In the genomic region with DNA sequence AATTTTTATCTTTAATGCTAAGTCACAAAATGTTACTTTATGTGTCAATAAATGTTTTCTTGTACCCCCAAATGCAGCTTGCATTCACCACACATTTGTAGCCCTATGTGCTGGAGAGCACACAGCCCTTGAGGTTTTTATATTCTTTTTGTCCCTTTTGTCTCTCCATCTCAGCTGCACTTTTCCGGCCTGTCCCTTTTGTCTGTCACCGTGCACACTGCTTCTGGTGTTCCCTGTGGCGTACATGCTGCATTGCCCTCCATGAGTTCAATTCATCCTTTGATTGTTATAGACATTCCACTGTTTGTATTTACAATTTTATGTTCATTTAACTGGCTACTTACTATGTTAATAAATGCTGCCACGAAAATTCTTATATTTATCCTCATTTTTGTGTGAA, we compare ENCODE assay signal across 22 mouse cellular contexts.
DNase-seq lines count a peak whose midpoint lies in the region; ATAC-seq lines count a peak whose summit lies in the region.
"Had no signal": no experiment of that assay in that cellular context is flagged by ENCODE, and none has a peak within 500 bp of the region (broad histone marks: within the 10 kb centered on the region; RNA-seq: fewer than 3 reads in every experiment).

No protein-coding gene starts in this region.

- no peaks in the 10 kb centered on the region for H3K36me3 ChIP-seq in hindbrain, embryonic 11.5 days (ENCODE audit: control insufficient read depth, insufficient read depth, low read length)
- no peaks in the 10 kb centered on the region for H3K36me3 ChIP-seq in hindbrain, embryonic 16.5 days (ENCODE audit: control insufficient read depth, insufficient read depth, low read length)
- peaks cover 10% of the 10 kb centered on the region; the same call in 1 of the 2 replicates for H3K36me3 ChIP-seq in neural tube, embryonic 12.5 days
- no peaks in the 10 kb centered on the region for H3K36me3 ChIP-seq in neural tube, embryonic 15.5 days
- H3K36me3 ChIP-seq in forebrain, embryonic 14.5 days (ENCODE audit: control insufficient read depth, insufficient read depth, low read length): 0 out of 2 replicates have a peak, but pooled peaks cover 2% of the 10 kb centered on the region
- H3K36me3 ChIP-seq: heart, embryonic 12.5 days; heart, embryonic 15.5 days had no signal

- no peaks in the 10 kb centered on the region for H3K4me1 ChIP-seq in hindbrain, embryonic 11.5 days (replicated peaks; ENCODE audit: control insufficient read depth, insufficient read depth, low read length)
- no peaks in the 10 kb centered on the region for H3K4me1 ChIP-seq in hindbrain, embryonic 16.5 days (ENCODE audit: control insufficient read depth, insufficient read depth, low read depth, low read length)
- H3K4me1 ChIP-seq in neural tube, embryonic 12.5 days: no peaks in the 10 kb centered on the region
- H3K4me1 ChIP-seq in neural tube, embryonic 15.5 days: no peaks in the 10 kb centered on the region
- no peaks in the 10 kb centered on the region for H3K4me1 ChIP-seq in forebrain, embryonic 14.5 days (ENCODE audit: control insufficient read depth, insufficient read depth, low read length)
- H3K4me1 ChIP-seq: heart, embryonic 12.5 days; heart, embryonic 15.5 days; hindbrain, embryonic 10.5 days had no signal

- no peaks in the 10 kb centered on the region for H3K27me3 ChIP-seq in hindbrain, embryonic 11.5 days (ENCODE audit: control insufficient read depth, insufficient read depth, low read length)
- H3K27me3 ChIP-seq in hindbrain, embryonic 16.5 days (replicated peaks; ENCODE audit: control insufficient read depth, insufficient read depth, low read length): no peaks in the 10 kb centered on the region
- no peaks in the 10 kb centered on the region for H3K27me3 ChIP-seq in neural tube, embryonic 12.5 days (replicated peaks)
- no peaks in the 10 kb centered on the region for H3K27me3 ChIP-seq in neural tube, embryonic 15.5 days (replicated peaks)
- H3K27me3 ChIP-seq in forebrain, embryonic 14.5 days (replicated peaks; ENCODE audit: control insufficient read depth, insufficient read depth, low read length): no peaks in the 10 kb centered on the region
- H3K27me3 ChIP-seq: heart, embryonic 12.5 days; heart, embryonic 15.5 days had no signal

- H3K27ac ChIP-seq in hindbrain, embryonic 11.5 days (ENCODE audit: low read depth, low read length): 0 out of 2 replicates have a peak overlapping the region, but pooled peaks have one; percentile 12
- H3K27ac ChIP-seq in hindbrain, embryonic 16.5 days (ENCODE audit: low read depth, low read length): no peak overlapping the region
- no peak overlapping the region for H3K27ac ChIP-seq in neural tube, embryonic 12.5 days
- no peak overlapping the region for H3K27ac ChIP-seq in neural tube, embryonic 15.5 days (replicated peaks)
- H3K27ac ChIP-seq in forebrain, embryonic 14.5 days (ENCODE audit: low read depth, low read length): no peak overlapping the region
- H3K27ac ChIP-seq: heart, embryonic 15.5 days; hindbrain, embryonic 10.5 days; hindbrain, embryonic 14.5 days had no signal

- no peak for DNase-seq in hindbrain, embryonic 11.5 days (ENCODE audit: low spot score)
- peak; percentile 29 for DNase-seq in forebrain, embryonic 14.5 days (ENCODE audit: low spot score)
- no peak for DNase-seq in spleen, adult 18-20 months
- DNase-seq in thymus, postnatal 0 days (ENCODE audit: low spot score): no peak
- DNase-seq: adrenal gland, adult 2 months; adrenal gland, postnatal 14 days; cerebellum, adult 11-12 months; cerebellum, adult 8-10 months; cerebellum, postnatal 14 days; gastrocnemius, postnatal 25 days; heart, adult 18-20 months; heart, postnatal 10 days; heart, postnatal 36 days; kidney, adult 11 months had no signal

- ATAC-seq in hindbrain, embryonic 11.5 days (ENCODE audit: low FRiP score): 0 out of 2 replicates have a peak, but pooled peaks have one; percentile 53
- no peak for ATAC-seq in hindbrain, embryonic 16.5 days
- peak; percentile 81; the same call in 1 of the 2 replicates for ATAC-seq in neural tube, embryonic 12.5 days (ENCODE audit: low FRiP score, low read depth)
- no peak for ATAC-seq in neural tube, embryonic 15.5 days (ENCODE audit: low FRiP score)
- ATAC-seq in forebrain, embryonic 14.5 days: 0 out of 2 replicates have a peak, but pooled peaks have one; percentile 54
- ATAC-seq: CD4-positive, CD25-positive, alpha-beta regulatory T cell, adult 4 months had no signal

- WGBS in hindbrain, embryonic 11.5 days: 56% methylated on average over 4 of the region's 4 CpGs
- 39% methylated on average over 4 of the region's 4 CpGs for WGBS in hindbrain, embryonic 16.5 days
- 21% methylated on average over 4 of the region's 4 CpGs for WGBS in neural tube, embryonic 12.5 days
- 28% methylated on average over 4 of the region's 4 CpGs for WGBS in neural tube, embryonic 15.5 days
- 27% methylated on average over 4 of the region's 4 CpGs for WGBS in forebrain, embryonic 14.5 days

- no peak overlapping the region for H3K9ac ChIP-seq in hindbrain, embryonic 11.5 days (ENCODE audit: low read depth, low read length)
- H3K9ac ChIP-seq in hindbrain, embryonic 16.5 days (ENCODE audit: low read depth, low read length): no peak overlapping the region
- no peak overlapping the region for H3K9ac ChIP-seq in neural tube, embryonic 12.5 days
- H3K9ac ChIP-seq in neural tube, embryonic 15.5 days (replicated peaks): no peak overlapping the region
- H3K9ac ChIP-seq in forebrain, embryonic 14.5 days (ENCODE audit: low read length): no peak overlapping the region
- H3K9ac ChIP-seq: heart, embryonic 12.5 days; heart, embryonic 15.5 days; hindbrain, embryonic 14.5 days had no signal

- no peak overlapping the region for H3K4me3 ChIP-seq in hindbrain, embryonic 11.5 days (ENCODE audit: low read depth, low read length)
- H3K4me3 ChIP-seq in hindbrain, embryonic 16.5 days (ENCODE audit: low read length): no peak overlapping the region
- H3K4me3 ChIP-seq in neural tube, embryonic 12.5 days: no peak overlapping the region
- no peak overlapping the region for H3K4me3 ChIP-seq in neural tube, embryonic 15.5 days (replicated peaks)
- H3K4me3 ChIP-seq in forebrain, embryonic 14.5 days (ENCODE audit: low read depth, low read length): no peak overlapping the region
- H3K4me3 ChIP-seq: heart, embryonic 12.5 days; heart, embryonic 15.5 days; hindbrain, embryonic 10.5 days had no signal

- no peak overlapping the region for H3K4me2 ChIP-seq in hindbrain, embryonic 11.5 days (replicated peaks; ENCODE audit: low read depth, low read length)
- H3K4me2 ChIP-seq in hindbrain, embryonic 16.5 days (ENCODE audit: low read length): no peak overlapping the region
- no peak overlapping the region for H3K4me2 ChIP-seq in neural tube, embryonic 12.5 days (replicated peaks)
- no peak overlapping the region for H3K4me2 ChIP-seq in neural tube, embryonic 15.5 days
- H3K4me2 ChIP-seq in forebrain, embryonic 14.5 days (ENCODE audit: low read length): no peak overlapping the region
- H3K4me2 ChIP-seq: heart, embryonic 12.5 days; heart, embryonic 15.5 days; hindbrain, embryonic 14.5 days had no signal

- H3K9me3 ChIP-seq in hindbrain, embryonic 11.5 days (ENCODE audit: control insufficient read depth, low read length): no peaks in the 10 kb centered on the region
- H3K9me3 ChIP-seq in hindbrain, embryonic 16.5 days (ENCODE audit: control insufficient read depth, low read length): no peaks in the 10 kb centered on the region
- H3K9me3 ChIP-seq in neural tube, embryonic 12.5 days: no peaks in the 10 kb centered on the region
- H3K9me3 ChIP-seq in neural tube, embryonic 15.5 days (replicated peaks): no peaks in the 10 kb centered on the region
- H3K9me3 ChIP-seq in forebrain, embryonic 14.5 days (replicated peaks; ENCODE audit: control insufficient read depth, low read length): no peaks in the 10 kb centered on the region
- H3K9me3 ChIP-seq: heart, embryonic 12.5 days; heart, embryonic 15.5 days; hindbrain, embryonic 10.5 days had no signal

Comparison
In these comparisons a context has a peak if more than half of its experiments do, and no peak if none do; other contexts are left out.
1. ATAC-seq: peak in hindbrain, embryonic 11.5 days (single experiment), neural tube, embryonic 12.5 days (single experiment) and forebrain, embryonic 14.5 days (single experiment); none in hindbrain, embryonic 16.5 days (single experiment) and neural tube, embryonic 15.5 days (single experiment).